Mouse (Mus musculus): ENCODE measurements around the gene Lin7a.

Gene Lin7a

GRCm38 (mm10) chr10:107251271-107251670, 20.2 kb upstream of the Lin7a start:
- no peak for DNase-seq (ENCODE audit: low spot score in 2 of 2)

GRCm38 (mm10) chr10:107251801-107252502, 19.5 kb upstream of the Lin7a start:
- no peak for DNase-seq (ENCODE audit: low spot score in 2 of 2)

GRCm38 (mm10) chr10:107252503-107252815, 19.0 kb upstream of the Lin7a start:
- DNase-seq (ENCODE audit: low spot score in 2 of 2): no peak

GRCm38 (mm10) chr10:107253191-107253965, 18.1 kb upstream of the Lin7a start:
- DNase-seq (ENCODE audit: low spot score in 2 of 2): no peak

GRCm38 (mm10) chr10:107254656-107255055, 16.8 kb upstream of the Lin7a start:
- no peak for DNase-seq (ENCODE audit: low spot score in 2 of 2)

GRCm38 (mm10) chr10:107255351-107256050, 16.0 kb upstream of the Lin7a start:
- no peak for DNase-seq (ENCODE audit: low spot score in 2 of 2)

GRCm38 (mm10) chr10:107256451-107256960, 15.0 kb upstream of the Lin7a start:
- no peak for DNase-seq (ENCODE audit: low spot score in 2 of 2)

GRCm38 (mm10) chr10:107260428-107260827, 11.1 kb upstream of the Lin7a start:
- DNase-seq (ENCODE audit: low spot score in 2 of 2): no peak

GRCm38 (mm10) chr10:107272131-107272803, 781 bp downstream of the Lin7a start:
- peak in 1 of 2 experiments; percentile 19 for DNase-seq (ENCODE audit: low spot score in 2 of 2)

- no peak for DNase-seq (ENCODE audit: low spot score in 2 of 2)
These were observed 1.3 kb downstream of the Lin7a start for GRCm38 (mm10) chr10:107272804-107273145.

GRCm38 (mm10) chr10:107273848-107274247, 2.4 kb downstream of the Lin7a start:
- DNase-seq (ENCODE audit: low spot score in 2 of 2): no peak

- DNase-seq (ENCODE audit: low spot score in 2 of 2): no peak
These were observed 3.3 kb downstream of the Lin7a start for GRCm38 (mm10) chr10:107274785-107275184.

- no peak for DNase-seq (ENCODE audit: low spot score in 2 of 2)
These were observed 5.2 kb downstream of the Lin7a start for GRCm38 (mm10) chr10:107276647-107277046.

- no peak for DNase-seq (ENCODE audit: low spot score in 2 of 2)
These were observed 22.6 kb downstream of the Lin7a start for GRCm38 (mm10) chr10:107293934-107294664.

- no peak for DNase-seq (ENCODE audit: low spot score in 2 of 2)
These were observed 29.2 kb downstream of the Lin7a start for GRCm38 (mm10) chr10:107300587-107301248.

GRCm38 (mm10) chr10:107310964-107311490, 39.5 kb downstream of the Lin7a start:
- no peak for DNase-seq (ENCODE audit: low spot score in 2 of 2)

- DNase-seq (ENCODE audit: low spot score in 2 of 2): no peak
These were observed 41.1 kb downstream of the Lin7a start for GRCm38 (mm10) chr10:107312609-107313008.

- DNase-seq (ENCODE audit: low spot score in 2 of 2): no peak
These were observed 41.9 kb downstream of the Lin7a start for GRCm38 (mm10) chr10:107313395-107313794.

GRCm38 (mm10) chr10:107315251-107315650, 43.8 kb downstream of the Lin7a start:
- no peak for DNase-seq (ENCODE audit: low spot score in 2 of 2)

- DNase-seq (ENCODE audit: low spot score in 2 of 2): no peak
These were observed 44.2 kb downstream of the Lin7a start for GRCm38 (mm10) chr10:107315681-107316080.

Measured in urinary bladder, adult 18-20 months (tissue).